Mouse (Mus musculus): Measurements from ENCODE around the gene Map4k3. TPM values are rescaled to one million over a fixed set of nuclear protein-coding genes. Genes with fewer than 3 reads are reported as not detected.
"Not testable (repeated sequence)": the region's sequence is repeated elsewhere in the genome, so short reads cannot be mapped to it uniquely, and the experiment has no call there.

The Map4k3 gene
- 30.6 and 32.5 TPM in 2 replicates for polyA plus RNA-seq (2016; fragmentation: Nextera tagmentation; extraction: Ambion mirVana)

DNA sequence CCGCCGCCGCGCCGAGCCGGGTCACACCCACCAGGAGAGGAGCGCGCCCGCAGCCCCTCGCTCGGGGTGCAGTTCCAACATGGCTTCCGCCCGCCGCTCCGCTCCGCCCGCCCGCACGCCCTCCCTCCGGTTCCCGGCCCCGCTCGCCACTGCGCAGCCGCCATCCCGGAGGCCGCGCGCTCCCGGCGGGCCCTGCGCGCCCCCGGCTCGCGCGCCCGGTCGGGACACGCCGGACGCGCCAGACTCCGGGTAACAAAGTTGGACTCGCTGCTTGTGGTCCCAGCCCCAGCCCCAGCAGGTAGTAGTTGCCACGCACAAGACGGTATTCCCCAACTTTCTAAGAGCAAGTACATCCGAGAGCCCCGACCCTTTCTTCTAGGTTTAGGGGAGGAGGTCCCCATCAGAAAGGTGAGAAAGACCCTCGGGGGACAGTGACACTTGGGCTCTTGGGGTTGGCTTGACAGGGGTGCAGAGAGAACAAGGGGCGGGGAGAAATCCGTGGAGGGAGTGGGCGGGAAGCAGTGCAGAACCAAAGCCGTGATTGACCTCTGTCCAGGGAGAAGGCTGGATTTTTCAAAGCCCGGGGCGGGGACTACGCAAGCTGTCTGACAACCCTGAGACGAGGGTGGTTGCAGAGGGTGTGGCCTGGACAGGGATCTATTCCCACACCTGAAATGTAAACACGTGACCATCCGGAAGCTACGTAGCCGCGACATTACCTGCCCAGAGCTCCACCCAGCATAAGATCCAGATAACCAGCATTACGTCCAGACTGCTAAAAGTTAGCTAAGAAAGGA is at the start of gene Map4k3:
TSS of gene Map4k3 (minus strand) at position 424 of the 797 bp plus-strand sequence.
- no peaks in the 10 kb centered on the region for H3K9me3 ChIP-seq
- peak within 1 kb of the TSS; percentile 96 for H3K9ac ChIP-seq
- H3K4me1 ChIP-seq, result peaks cover 15% of the 10 kb centered on the region
- H3K27me3 ChIP-seq (replicated peaks), result no peaks in the 10 kb centered on the region
- peak within 1 kb of the TSS; percentile 89 for H3K27ac ChIP-seq
- WGBS, result under 1% methylated on average over 59 of the region's 64 CpGs
- H3K36me3 ChIP-seq, result no peaks in the 10 kb centered on the region
- H3K4me2 ChIP-seq (replicated peaks), result peak within 1 kb of the TSS; percentile 65
- peak; percentile 96 for ATAC-seq (ENCODE audit: low FRiP score, low read depth)
- H3K4me3 ChIP-seq, result peak within 1 kb of the TSS; percentile 88

DNA sequence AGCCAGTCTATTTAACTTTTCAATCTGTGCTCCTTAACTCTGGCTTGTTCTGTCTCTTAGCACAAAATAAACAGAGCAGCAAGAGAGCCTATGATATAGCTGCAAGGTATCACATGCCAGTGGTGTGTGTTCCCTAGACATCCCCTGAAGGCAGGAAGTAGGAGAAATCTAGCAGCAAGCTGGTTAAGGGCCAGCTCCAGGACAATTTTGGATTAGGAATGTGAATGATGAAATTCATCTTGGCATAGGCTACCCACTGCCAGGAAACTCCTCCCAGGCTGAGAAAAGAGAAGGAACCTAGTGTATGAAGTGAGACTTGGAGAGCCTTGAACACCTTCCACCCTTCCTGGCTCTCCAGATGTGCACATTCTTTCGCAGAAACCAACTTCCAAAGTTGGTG is 49.3 kb upstream of the Map4k3 start:
- H3K36me3 ChIP-seq, result no peaks in the 10 kb centered on the region
- no peaks in the 10 kb centered on the region for H3K4me1 ChIP-seq
- no peak overlapping the region for H3K27ac ChIP-seq
- H3K4me3 ChIP-seq, result no peak overlapping the region
- 92% methylated on average over 1 of the region's 1 CpGs for WGBS
- no peaks in the 10 kb centered on the region for H3K27me3 ChIP-seq (replicated peaks)
- no peak for ATAC-seq (ENCODE audit: low FRiP score, low read depth)
- H3K9me3 ChIP-seq, result no peaks in the 10 kb centered on the region
- no peak overlapping the region for H3K4me2 ChIP-seq (replicated peaks)
- H3K9ac ChIP-seq, result no peak overlapping the region

DNA sequence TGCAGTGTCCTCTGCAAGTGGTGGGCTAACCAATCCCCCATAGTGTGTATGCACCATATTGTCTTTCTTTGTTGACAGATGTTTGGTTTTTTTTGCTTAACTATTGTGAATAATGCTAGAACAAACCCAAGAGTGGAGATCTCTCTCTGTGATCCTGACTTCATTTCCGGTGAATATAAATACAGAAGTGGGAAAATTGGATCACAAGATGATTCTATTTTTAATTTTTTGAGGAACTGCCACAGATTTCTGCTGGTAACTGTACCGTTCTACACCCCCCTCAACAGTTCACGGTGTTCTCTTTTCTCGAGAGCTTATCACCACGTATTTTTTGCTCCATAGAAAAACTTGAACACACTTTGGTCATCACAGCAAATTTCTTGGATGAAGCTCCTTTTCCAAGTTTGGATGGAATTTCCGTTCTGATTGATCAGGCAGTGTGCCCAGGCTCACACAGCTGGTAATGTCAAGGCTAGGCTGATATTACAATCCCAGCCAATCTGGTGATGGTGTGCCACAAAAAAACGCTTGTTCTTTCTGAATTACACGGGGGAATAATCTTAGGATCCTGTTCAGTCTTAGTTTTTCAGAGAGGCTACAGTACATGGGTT is 47.0 kb upstream of the Map4k3 start:
- 86% methylated on average over 8 of the region's 8 CpGs for WGBS
- no peak for ATAC-seq (ENCODE audit: low FRiP score, low read depth)
- H3K9ac ChIP-seq, result no peak overlapping the region

DNA sequence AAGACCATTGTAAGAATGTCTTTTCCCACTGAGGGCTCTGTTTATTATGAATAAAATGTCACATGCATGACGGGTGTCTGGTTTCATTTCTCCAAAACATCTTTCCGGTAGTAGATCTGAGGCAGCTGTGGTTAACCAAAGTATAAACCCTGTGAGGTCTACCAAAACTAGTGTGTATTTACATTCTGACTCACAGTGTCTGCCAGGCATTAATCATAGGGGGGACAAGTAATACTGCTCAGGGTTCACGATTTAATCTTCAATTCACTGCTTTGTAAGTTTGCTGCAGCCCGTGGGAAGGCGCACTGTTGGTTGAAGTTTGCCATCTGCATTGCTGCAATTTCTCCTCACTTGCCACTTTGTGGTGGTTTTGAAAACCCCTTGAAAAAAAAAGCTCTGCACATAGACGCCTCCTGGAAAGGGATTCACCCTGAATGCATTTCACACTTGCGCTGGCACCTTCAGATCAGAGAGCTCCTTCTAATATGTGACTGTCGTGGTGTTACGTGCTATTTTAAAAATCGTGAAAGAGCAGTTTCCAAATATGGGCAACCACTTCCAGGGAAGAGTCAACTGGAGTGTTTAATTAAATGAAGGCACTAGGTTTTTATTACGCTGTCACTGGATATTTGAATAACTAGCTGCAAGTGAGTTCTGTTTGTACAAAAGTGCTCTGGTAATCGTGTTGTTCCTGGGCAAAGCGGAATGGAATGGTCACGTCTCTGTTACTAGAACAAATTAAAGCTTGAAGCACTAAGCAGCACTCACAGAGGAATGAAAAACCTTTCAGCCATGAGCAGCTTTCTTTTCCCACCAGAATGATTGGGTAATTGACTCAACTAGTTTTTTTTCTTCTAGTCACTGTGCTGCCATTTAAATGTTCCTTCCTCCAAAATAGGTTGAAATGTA is 44.5 kb upstream of the Map4k3 start:
- Histone ChIP-seq H3K9me3 (no peaks in the 10 kb centered on the region), H3K27ac (no peak overlapping the region), H3K36me3 (no peaks in the 10 kb centered on the region), H3K4me3 (no peak overlapping the region), H3K9ac (no peak overlapping the region), H3K27me3 (replicated peaks) (no peaks in the 10 kb centered on the region), H3K4me2 (replicated peaks) (no peak overlapping the region), H3K4me1 (no peaks in the 10 kb centered on the region)
- 74% methylated on average over 14 of the region's 14 CpGs for WGBS
- ATAC-seq (ENCODE audit: low FRiP score, low read depth), result no peak

More for the DNA sequence above, 47.0 kb upstream of the Map4k3 start:
- H3K4me3 ChIP-seq, result no peak overlapping the region
- H3K27me3 ChIP-seq (replicated peaks), result no peaks in the 10 kb centered on the region
- H3K4me2 ChIP-seq (replicated peaks), result no peak overlapping the region
- no peaks in the 10 kb centered on the region for H3K9me3 ChIP-seq
- no peaks in the 10 kb centered on the region for H3K4me1 ChIP-seq
- H3K27ac ChIP-seq, result no peak overlapping the region
- no peaks in the 10 kb centered on the region for H3K36me3 ChIP-seq

DNA sequence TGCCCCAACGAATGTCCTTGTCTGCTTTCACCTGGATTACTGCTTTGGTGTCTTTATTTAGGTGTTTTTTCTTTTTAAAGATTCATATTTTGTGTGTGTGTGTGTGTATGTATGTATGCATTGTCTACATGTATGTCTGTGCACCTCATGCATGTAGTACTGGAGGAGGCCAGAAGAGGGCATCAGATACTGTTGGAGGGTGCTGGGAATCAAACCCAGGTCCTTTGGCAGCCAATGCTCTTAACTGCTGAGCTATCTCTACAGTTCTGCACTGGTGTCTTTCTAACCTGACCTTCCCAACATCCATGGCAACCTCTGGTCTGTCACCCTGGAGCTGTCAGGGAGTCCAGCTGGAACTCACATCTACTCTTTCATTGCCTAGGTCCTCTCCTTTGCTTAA is 41.8 kb upstream of the Map4k3 start:
- no peaks in the 10 kb centered on the region for H3K27me3 ChIP-seq (replicated peaks)
- no peak overlapping the region for H3K4me2 ChIP-seq (replicated peaks)
- WGBS, result 87% methylated on average over 1 of the region's 1 CpGs
- no peak overlapping the region for H3K4me3 ChIP-seq
- no peaks in the 10 kb centered on the region for H3K36me3 ChIP-seq
- H3K4me1 ChIP-seq, result no peaks in the 10 kb centered on the region
- H3K27ac ChIP-seq, result no peak overlapping the region
- H3K9me3 ChIP-seq, result no peaks in the 10 kb centered on the region
- no peak overlapping the region for H3K9ac ChIP-seq
- ATAC-seq (ENCODE audit: low FRiP score, low read depth), result no peak

DNA sequence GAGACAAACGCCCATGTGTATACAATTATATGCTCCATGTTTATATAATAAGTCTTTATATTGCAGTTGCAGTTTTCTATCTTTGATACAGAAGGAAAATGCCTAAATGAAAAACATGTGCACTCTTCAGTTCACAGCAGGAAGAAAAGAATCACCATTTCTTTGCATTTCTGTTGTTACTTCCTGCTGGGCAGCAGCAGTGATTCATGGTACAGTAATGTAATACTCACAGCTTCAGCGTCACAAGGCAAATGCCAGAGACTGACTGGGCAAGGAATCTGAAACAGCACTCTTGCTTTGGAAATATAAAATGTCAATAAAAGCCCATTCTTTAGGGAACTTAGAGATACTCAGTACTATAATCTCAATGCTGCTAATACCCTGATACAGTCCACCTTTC is 36.9 kb upstream of the Map4k3 start:
- H3K36me3 ChIP-seq, result no peaks in the 10 kb centered on the region
- H3K9me3 ChIP-seq, result no peaks in the 10 kb centered on the region
- WGBS, result 62% methylated on average over 2 of the region's 2 CpGs
- no peak overlapping the region for H3K4me3 ChIP-seq
- H3K4me1 ChIP-seq, result no peaks in the 10 kb centered on the region
- no peak overlapping the region for H3K9ac ChIP-seq
- H3K4me2 ChIP-seq (replicated peaks), result no peak overlapping the region
- H3K27ac ChIP-seq, result no peak overlapping the region
- ATAC-seq (ENCODE audit: low FRiP score, low read depth), result no peak
- H3K27me3 ChIP-seq (replicated peaks), result no peaks in the 10 kb centered on the region

DNA sequence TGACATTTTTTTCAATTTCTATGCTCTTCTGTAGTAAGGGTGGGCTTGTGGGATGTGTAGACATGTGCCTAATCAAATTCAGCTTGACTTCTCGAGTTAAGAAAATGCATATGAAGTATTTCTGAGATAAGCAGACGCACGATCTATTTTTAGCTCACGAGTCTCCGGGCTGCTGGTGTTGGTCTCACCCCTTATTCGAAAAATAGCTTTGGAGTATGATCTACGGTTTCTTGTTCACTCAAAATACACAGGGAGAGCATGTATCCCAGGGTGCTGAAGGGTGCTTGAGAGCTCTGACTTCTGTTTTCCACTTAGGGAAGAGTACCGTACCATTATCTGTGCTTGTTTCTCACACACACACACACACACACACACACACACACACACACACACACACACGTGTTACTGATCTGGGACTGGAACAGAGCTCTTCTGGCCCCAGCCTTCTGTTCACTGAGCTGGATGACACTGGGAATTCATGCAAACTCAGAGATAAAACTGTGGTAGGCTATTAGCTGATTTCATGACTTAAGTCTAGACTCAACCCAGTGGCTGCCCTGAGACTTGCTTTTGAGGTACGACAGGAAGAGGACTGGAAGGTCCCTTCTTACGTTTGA is 34.9 kb upstream of the Map4k3 start:
- no peaks in the 10 kb centered on the region for H3K9me3 ChIP-seq
- H3K27me3 ChIP-seq (replicated peaks), result no peaks in the 10 kb centered on the region
- ATAC-seq (ENCODE audit: low FRiP score, low read depth), result no peak
- WGBS, result 88% methylated on average over 11 of the region's 11 CpGs
- H3K4me1 ChIP-seq, result no peaks in the 10 kb centered on the region
- no peak overlapping the region for H3K4me3 ChIP-seq
- no peak overlapping the region for H3K27ac ChIP-seq
- H3K9ac ChIP-seq, result no peak overlapping the region
- no peak overlapping the region for H3K4me2 ChIP-seq (replicated peaks)
- H3K36me3 ChIP-seq, result no peaks in the 10 kb centered on the region

DNA sequence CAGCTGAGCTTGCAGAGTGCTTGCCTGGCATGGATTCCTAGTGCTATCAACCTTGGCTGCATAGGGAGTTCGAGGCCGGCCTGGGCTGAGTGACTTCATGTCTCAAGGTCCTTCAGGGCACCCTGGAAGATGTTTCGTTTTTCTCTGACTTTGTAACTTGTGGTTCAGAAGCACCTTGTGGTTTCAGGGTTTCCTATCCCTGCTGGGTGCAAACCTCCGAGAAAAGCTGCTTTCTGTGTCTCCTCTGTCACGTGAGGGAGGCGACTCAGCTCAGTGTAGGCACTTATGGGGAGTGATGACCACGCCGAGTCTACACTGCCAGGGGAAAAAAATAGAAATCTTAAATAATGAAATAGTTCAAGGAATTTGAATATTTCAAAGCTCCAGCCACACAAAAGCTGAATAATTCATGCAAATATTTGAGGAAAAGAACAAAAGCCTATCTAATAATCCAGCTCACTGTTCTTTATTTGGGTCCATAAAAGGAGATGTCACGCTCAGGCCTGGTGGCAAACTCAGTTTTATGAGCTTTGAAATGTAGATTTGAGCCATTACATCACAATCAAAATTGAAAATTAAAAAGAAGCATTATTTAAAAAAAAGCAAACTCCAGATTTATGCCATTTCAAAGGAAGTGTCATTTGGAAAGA is 34.2 kb upstream of the Map4k3 start:
- 84% methylated on average over 9 of the region's 9 CpGs for WGBS
- no peaks in the 10 kb centered on the region for H3K36me3 ChIP-seq
- H3K27me3 ChIP-seq (replicated peaks), result no peaks in the 10 kb centered on the region
- H3K4me2 ChIP-seq (replicated peaks), result no peak overlapping the region
- no peak overlapping the region for H3K9ac ChIP-seq
- no peak overlapping the region for H3K4me3 ChIP-seq
- H3K4me1 ChIP-seq, result no peaks in the 10 kb centered on the region
- no peaks in the 10 kb centered on the region for H3K9me3 ChIP-seq
- no peak overlapping the region for H3K27ac ChIP-seq
- no peak for ATAC-seq (ENCODE audit: low FRiP score, low read depth)

DNA sequence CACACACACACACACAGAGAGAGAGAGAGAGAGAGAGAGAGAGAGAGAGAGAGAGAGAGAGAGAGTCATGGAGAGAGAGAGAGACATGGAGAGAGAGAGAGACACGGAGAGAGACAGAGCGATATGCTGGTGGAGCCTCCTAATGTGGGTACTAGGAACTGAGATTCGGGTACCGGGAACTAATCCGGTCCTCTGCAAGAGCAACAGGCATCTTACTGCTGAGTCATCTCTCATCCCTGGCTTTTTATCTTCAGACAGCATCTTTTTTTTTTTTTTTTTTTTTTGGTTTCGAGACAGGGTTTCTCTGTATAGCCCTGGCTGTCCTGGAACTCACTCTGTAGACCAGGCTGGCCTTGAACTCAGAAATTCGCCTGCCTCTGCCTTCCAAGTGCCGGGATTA is 32.9 kb upstream of the Map4k3 start:
- H3K9me3 ChIP-seq; H3K36me3 ChIP-seq; H3K4me1 ChIP-seq; H3K4me2 ChIP-seq (replicated peaks); ATAC-seq (ENCODE audit: low FRiP score, low read depth); H3K9ac ChIP-seq; H3K27ac ChIP-seq; H3K4me3 ChIP-seq; H3K27me3 ChIP-seq (replicated peaks): not testable (repeated sequence)
- 87% methylated on average over 8 of the region's 8 CpGs for WGBS

DNA sequence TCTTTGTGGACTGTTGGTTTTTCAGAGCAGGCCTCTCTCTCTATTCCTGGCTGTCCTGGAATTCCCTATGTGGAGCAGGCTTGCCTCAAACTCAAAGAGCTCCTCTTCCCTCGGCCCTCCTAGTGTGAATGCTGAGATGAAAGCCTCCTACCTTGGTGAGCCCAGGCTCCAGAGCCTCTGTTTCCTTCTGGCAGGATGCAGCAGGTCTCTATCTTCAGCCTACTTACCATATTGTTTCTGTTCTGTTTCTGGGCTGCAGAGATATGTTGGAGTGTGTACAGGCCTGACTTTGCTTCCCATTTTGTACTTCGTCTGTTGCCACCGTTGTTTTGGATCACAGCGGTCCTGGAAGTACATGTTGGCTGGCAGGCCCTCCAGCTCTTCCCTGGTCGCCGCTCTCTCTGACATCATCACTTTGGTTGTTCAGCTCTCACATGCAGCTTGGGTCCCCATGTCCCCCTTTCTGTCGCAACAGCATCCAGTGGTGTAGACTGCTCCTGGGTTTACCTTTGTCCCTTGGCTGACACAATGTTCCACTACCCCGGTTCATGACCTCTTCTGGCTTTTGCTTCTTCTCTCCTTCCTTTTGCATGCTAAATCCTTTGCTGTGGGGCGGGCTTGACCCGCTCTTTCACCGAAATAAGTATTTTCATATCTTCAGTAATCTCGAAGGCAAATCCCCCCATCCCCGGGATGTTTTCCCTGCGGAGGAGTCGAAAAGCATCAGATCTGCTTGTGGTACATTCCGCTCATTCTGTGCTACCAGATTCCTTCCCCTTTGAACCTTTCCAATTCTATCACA is 32.3 kb upstream of the Map4k3 start:
- H3K4me2 ChIP-seq (replicated peaks), result no peak overlapping the region
- WGBS, result 92% methylated on average over 16 of the region's 16 CpGs
- no peaks in the 10 kb centered on the region for H3K36me3 ChIP-seq
- H3K27ac ChIP-seq, result no peak overlapping the region
- no peaks in the 10 kb centered on the region for H3K9me3 ChIP-seq
- no peak overlapping the region for H3K4me3 ChIP-seq
- no peak overlapping the region for H3K9ac ChIP-seq
- H3K4me1 ChIP-seq, result no peaks in the 10 kb centered on the region
- H3K27me3 ChIP-seq (replicated peaks), result no peaks in the 10 kb centered on the region
- no peak for ATAC-seq (ENCODE audit: low FRiP score, low read depth)

DNA sequence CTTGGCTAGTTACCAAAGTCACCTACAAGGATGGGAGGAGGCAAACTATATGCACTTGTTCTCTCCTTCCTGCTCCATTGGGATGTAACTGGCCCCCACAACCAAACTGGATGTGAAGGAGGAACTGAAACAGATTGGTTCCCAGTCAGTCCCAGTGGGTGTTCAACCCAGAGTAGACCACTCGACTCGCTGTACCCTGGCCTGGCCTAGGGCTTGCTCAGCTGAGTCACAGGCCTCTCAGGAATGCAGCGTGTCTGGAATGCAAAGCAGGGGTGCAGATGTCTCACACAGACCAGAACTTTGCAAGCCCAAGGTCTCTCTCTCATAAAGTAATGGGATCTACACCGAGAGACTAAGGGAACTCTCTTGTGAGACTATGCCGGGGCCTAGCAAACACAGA is 27.8 kb upstream of the Map4k3 start:
- Histone ChIP-seq H3K27me3 (replicated peaks) (no peaks in the 10 kb centered on the region), H3K27ac (no peak overlapping the region), H3K9me3 (no peaks in the 10 kb centered on the region), H3K4me2 (replicated peaks) (no peak overlapping the region), H3K4me3 (no peak overlapping the region), H3K9ac (no peak overlapping the region), H3K4me1 (no peaks in the 10 kb centered on the region), H3K36me3 (no peaks in the 10 kb centered on the region)
- no peak for ATAC-seq (ENCODE audit: low FRiP score, low read depth)
- WGBS, result 84% methylated on average over 5 of the region's 5 CpGs

Data from neural tube, embryonic 12.5 days (tissue).